Mouse (Mus musculus) forebrain, embryonic 11.5 days (tissue): ENCODE measurements around the gene Sspn. TPM values are rescaled to one million over a fixed set of nuclear protein-coding genes. Genes with fewer than 3 reads are reported as not detected.

Experiments
- ATAC-seq: fragments of 200-750 bp; cut with Nextera tagmentation; replicated peaks from 2 replicates; pipeline ENCODE4 v1.8.0; 2017; ENCODE audit warnings: moderate TSS enrichment; ENCODE audit not compliant: low FRiP score
- DNase-seq: peaks from one replicate; pipeline ENCODE4 v3.0.0-alpha.2; 2017; ENCODE audit warnings: low spot score
- H3K27ac ChIP-seq: fragments of 300-500 bp; sonication (generic); 2 replicates; pipeline ENCODE4 v1.5.1; 2014; ENCODE audit warnings: low read depth, low read length
- H3K27me3 ChIP-seq: fragments of 300-500 bp; sonication (generic); 2 replicates; pipeline ENCODE4 v1.6.1; 2014; ENCODE audit warnings: mild to moderate bottlenecking, low read length, mixed read lengths; ENCODE audit not compliant: control insufficient read depth, insufficient read depth
- H3K36me3 ChIP-seq: fragments of 300-500 bp; sonication (generic); 2 replicates; pipeline ENCODE4 v1.6.1; 2014; ENCODE audit warnings: mild to moderate bottlenecking, low read length, moderate library complexity, mixed read lengths; ENCODE audit not compliant: control insufficient read depth, insufficient read depth
- H3K4me1 ChIP-seq: fragments of 300-500 bp; sonication (generic); replicated peaks from 2 replicates; pipeline ENCODE4 v1.6.1; 2014; ENCODE audit warnings: low read length, mixed read lengths; ENCODE audit not compliant: control insufficient read depth, insufficient read depth
- H3K4me2 ChIP-seq: fragments of 300-500 bp; sonication (generic); 2 replicates; pipeline ENCODE4 v1.6.1; 2014; ENCODE audit warnings: low read depth, mild to moderate bottlenecking, low read length, moderate library complexity, mixed read lengths; ENCODE audit not compliant: severe bottlenecking
- H3K4me3 ChIP-seq: fragments of 300-500 bp; sonication (generic); 2 replicates; pipeline ENCODE4 v1.5.1; 2014; ENCODE audit warnings: low read depth, low read length
- H3K9ac ChIP-seq: fragments of 300-500 bp; sonication (generic); 2 replicates; pipeline ENCODE4 v1.6.1; 2014; ENCODE audit warnings: low read length
- H3K9me3 ChIP-seq: fragments of 300-500 bp; sonication (generic); 2 replicates; pipeline ENCODE4 v1.6.1; 2016; ENCODE audit warnings: low read length, mixed read lengths; ENCODE audit not compliant: control insufficient read depth
- WGBS: fragments of 180-500 bp; shearing (Covaris S2); extraction: QIAGEN DNeasy Blood & Tissue Kit; methylation state at CpG from one replicate; pipeline ENCODE4 v1.1.7; 2014; 5-methylcytosine and 5-hydroxymethylcytosine counted together
- polyA plus RNA-seq: library from polyadenylated mRNA; unstranded; fragments of >200 nt; fragmentation: Nextera tagmentation; extraction: Ambion mirVana; gene quantifications from 2 replicates; pipeline ENCODE4 v1.2.1, GENCODE M21; 2014

Gene Sspn
- polyA plus RNA-seq, result 1.9 and 2.0 TPM in 2 replicates

GRCm38 (mm10) chr6:145931341-145931740 lies at the start of gene Sspn:
TSS of gene Sspn (plus strand) at chr6:145931641.
- ATAC-seq (no peak), DNase-seq (no peak)
- H3K27me3 ChIP-seq, result no peaks in the 10 kb centered on the region
- 70% methylated on average over 3 of the region's 3 CpGs for WGBS
- no peaks in the 10 kb centered on the region for H3K9me3 ChIP-seq
- H3K27ac ChIP-seq, result no peak within 1 kb of the TSS
- H3K36me3 ChIP-seq, result no peaks in the 10 kb centered on the region
- H3K4me3 ChIP-seq, result no peak within 1 kb of the TSS
- H3K4me1 ChIP-seq, result peaks cover 6% of the 10 kb centered on the region; the same call in 1 of the 2 replicates
- H3K9ac ChIP-seq, result no peak within 1 kb of the TSS
- H3K4me2 ChIP-seq, result no peak within 1 kb of the TSS

GRCm38 (mm10) chr6:145883010-145883409 lies 48.4 kb upstream of the Sspn start:
- no peak overlapping the region for H3K9ac ChIP-seq
- H3K27me3 ChIP-seq, result no peaks in the 10 kb centered on the region
- no peak for ATAC-seq
- H3K4me1 ChIP-seq, result no peaks in the 10 kb centered on the region
- no peaks in the 10 kb centered on the region for H3K9me3 ChIP-seq
- H3K4me3 ChIP-seq, result no peak overlapping the region
- H3K36me3 ChIP-seq, result no peaks in the 10 kb centered on the region
- H3K27ac ChIP-seq, result no peak overlapping the region
- no peak for DNase-seq
- WGBS, result 85% methylated on average over 1 of the region's 1 CpGs
- no peak overlapping the region for H3K4me2 ChIP-seq

- no peak overlapping the region for H3K27ac ChIP-seq
- DNase-seq, result no peak
- no peaks in the 10 kb centered on the region for H3K9me3 ChIP-seq
- no peaks in the 10 kb centered on the region for H3K27me3 ChIP-seq
- H3K4me3 ChIP-seq, result no peak overlapping the region
- no peak for ATAC-seq
- no peaks in the 10 kb centered on the region for H3K4me1 ChIP-seq
- no peak overlapping the region for H3K4me2 ChIP-seq
- 90% methylated on average over 4 of the region's 4 CpGs for WGBS
- no peaks in the 10 kb centered on the region for H3K36me3 ChIP-seq
- no peak overlapping the region for H3K9ac ChIP-seq
Observed at GRCm38 (mm10) chr6:145883668-145884067, 47.8 kb upstream of the Sspn start.

GRCm38 (mm10) chr6:145885069-145885468 lies 46.4 kb upstream of the Sspn start:
- Histone ChIP-seq H3K4me3 (no peak overlapping the region), H3K9me3 (no peaks in the 10 kb centered on the region), H3K9ac (no peak overlapping the region), H3K4me2 (no peak overlapping the region), H3K4me1 (no peaks in the 10 kb centered on the region), H3K27ac (no peak overlapping the region), H3K36me3 (no peaks in the 10 kb centered on the region), H3K27me3 (no peaks in the 10 kb centered on the region)
- ATAC-seq, result no peak
- DNase-seq, result no peak
- WGBS, result 83% methylated on average over 4 of the region's 4 CpGs

- H3K4me3 ChIP-seq, result no peak overlapping the region
- DNase-seq (no peak), ATAC-seq (no peak)
- no peaks in the 10 kb centered on the region for H3K4me1 ChIP-seq
- H3K27me3 ChIP-seq, result no peaks in the 10 kb centered on the region
- no peak overlapping the region for H3K4me2 ChIP-seq
- H3K36me3 ChIP-seq, result no peaks in the 10 kb centered on the region
- H3K9me3 ChIP-seq, result no peaks in the 10 kb centered on the region
- WGBS, result 87% methylated on average over 8 of the region's 8 CpGs
- H3K9ac ChIP-seq, result no peak overlapping the region
- H3K27ac ChIP-seq, result no peak overlapping the region
Observed at GRCm38 (mm10) chr6:145886277-145886676, 45.2 kb upstream of the Sspn start.

GRCm38 (mm10) chr6:145887719-145888118 lies 43.7 kb upstream of the Sspn start:
- H3K36me3 ChIP-seq, result no peaks in the 10 kb centered on the region
- H3K4me3 ChIP-seq, result no peak overlapping the region
- no peak overlapping the region for H3K4me2 ChIP-seq
- no peak for ATAC-seq
- H3K9ac ChIP-seq, result no peak overlapping the region
- WGBS, result 72% methylated on average over 6 of the region's 6 CpGs
- H3K27ac ChIP-seq, result no peak overlapping the region
- H3K27me3 ChIP-seq, result no peaks in the 10 kb centered on the region
- H3K4me1 ChIP-seq, result no peaks in the 10 kb centered on the region
- H3K9me3 ChIP-seq, result no peaks in the 10 kb centered on the region
- DNase-seq, result no peak

GRCm38 (mm10) chr6:145891951-145892350 lies 39.5 kb upstream of the Sspn start:
- Histone ChIP-seq H3K9ac (no peak overlapping the region), H3K4me2 (no peak overlapping the region), H3K4me1 (no peaks in the 10 kb centered on the region), H3K27me3 (no peaks in the 10 kb centered on the region), H3K9me3 (no peaks in the 10 kb centered on the region), H3K4me3 (no peak overlapping the region), H3K36me3 (no peaks in the 10 kb centered on the region), H3K27ac (no peak overlapping the region)
- WGBS, result 90% methylated on average over 11 of the region's 11 CpGs
- no peak for DNase-seq
- no peak for ATAC-seq

- Histone ChIP-seq H3K9ac (no peak overlapping the region), H3K4me3 (no peak overlapping the region), H3K27me3 (no peaks in the 10 kb centered on the region), H3K27ac (no peak overlapping the region), H3K4me1 (no peaks in the 10 kb centered on the region), H3K4me2 (no peak overlapping the region), H3K9me3 (no peaks in the 10 kb centered on the region), H3K36me3 (no peaks in the 10 kb centered on the region)
- 93% methylated on average over 20 of the region's 20 CpGs for WGBS
- ATAC-seq (no peak), DNase-seq (no peak)
Observed at GRCm38 (mm10) chr6:145892381-145893265, 38.8 kb upstream of the Sspn start.
